Mouse (Mus musculus): ENCODE results near the gene Armh4. TPM values are rescaled to one million over a fixed set of nuclear protein-coding genes. Genes with fewer than 3 reads are reported as not detected.
"Not testable (repeated sequence)": the region's sequence is repeated elsewhere in the genome, so short reads cannot be mapped to it uniquely, and the experiment has no call there.

Gene Armh4
- polyA plus RNA-seq (2016; fragmentation: Nextera tagmentation; extraction: Ambion mirVana) = 19.8 and 20.1 TPM in 2 replicates

GRCm38 (mm10) chr14:49782715-49783531 lies at the start of gene Armh4:
Armh4 (minus strand) TSS chr14:49783383.
- Histone ChIP-seq H3K27ac (peak within 1 kb of the TSS; percentile 86), H3K4me1 (peaks cover 23% of the 10 kb centered on the region), H3K4me3 (peak within 1 kb of the TSS; percentile 68), H3K9me3 (no peaks in the 10 kb centered on the region), H3K36me3 (replicated peaks) (no peaks in the 10 kb centered on the region), H3K27me3 (ENCODE audit: poor library complexity, severe bottlenecking) (peaks cover 25% of the 10 kb centered on the region)
- DNase-seq (ENCODE audit: extremely low spot score, low spot score) = peak; percentile 83
- 1% methylated on average over 24 of the region's 24 CpGs for WGBS

DNA sequence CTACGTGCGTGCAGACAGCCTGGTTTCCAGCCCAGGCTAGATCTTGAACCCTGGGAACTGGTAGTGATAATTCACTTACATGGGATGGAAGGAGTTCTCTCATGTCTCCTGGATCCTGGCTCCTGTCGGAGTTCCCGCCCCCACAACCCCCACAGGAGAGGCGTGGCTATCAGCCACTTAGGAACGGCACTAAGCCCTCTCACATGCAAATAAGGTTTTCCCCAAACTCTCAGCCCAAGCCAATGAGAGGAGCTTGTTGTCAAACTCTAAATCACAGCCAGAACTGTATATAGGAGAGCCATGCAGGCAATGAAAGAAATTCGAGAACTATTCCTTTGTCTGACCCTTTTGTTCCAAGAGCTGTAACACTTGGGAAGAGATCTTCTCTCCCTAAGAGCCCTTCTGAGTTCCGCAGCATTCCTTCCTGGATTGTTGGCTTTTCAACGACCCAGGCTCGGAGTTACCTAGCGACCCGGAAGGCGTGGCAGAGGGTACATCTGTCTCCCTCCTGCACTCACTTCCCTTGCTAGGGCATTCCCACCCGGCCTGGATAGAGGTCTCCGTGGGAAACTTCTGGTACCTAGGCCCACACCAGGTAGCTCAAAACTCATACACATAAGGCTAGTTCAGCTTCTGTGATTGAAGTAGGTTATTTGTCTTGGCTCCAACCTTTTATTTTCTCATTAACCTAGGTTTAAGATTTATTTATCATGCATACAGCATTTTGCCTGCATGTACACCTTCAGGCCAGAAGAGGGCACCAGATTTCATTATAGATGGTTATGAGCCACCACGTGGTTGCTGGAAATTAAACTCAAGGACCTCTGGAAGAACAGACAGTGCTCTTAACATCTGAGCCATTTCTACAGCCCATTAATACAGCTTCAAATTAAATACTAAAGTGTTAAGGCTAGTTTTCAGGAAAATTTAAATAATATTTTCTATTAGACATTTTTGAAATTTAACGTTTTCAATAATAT lies 46.3 kb upstream of the Armh4 start:
- peaks cover 8% of the 10 kb centered on the region for H3K4me1 ChIP-seq
- DNase-seq (ENCODE audit: extremely low spot score, low spot score) = peak; percentile 50
- no peaks in the 10 kb centered on the region for H3K27me3 ChIP-seq (ENCODE audit: poor library complexity, severe bottlenecking)
- 9% methylated on average over 17 of the region's 17 CpGs for WGBS
- no peaks in the 10 kb centered on the region for H3K9me3 ChIP-seq
- H3K36me3 ChIP-seq (replicated peaks) = no peaks in the 10 kb centered on the region
- H3K4me3 ChIP-seq = peak overlapping the region; percentile 47
- H3K27ac ChIP-seq = peak overlapping the region; percentile 73

DNA sequence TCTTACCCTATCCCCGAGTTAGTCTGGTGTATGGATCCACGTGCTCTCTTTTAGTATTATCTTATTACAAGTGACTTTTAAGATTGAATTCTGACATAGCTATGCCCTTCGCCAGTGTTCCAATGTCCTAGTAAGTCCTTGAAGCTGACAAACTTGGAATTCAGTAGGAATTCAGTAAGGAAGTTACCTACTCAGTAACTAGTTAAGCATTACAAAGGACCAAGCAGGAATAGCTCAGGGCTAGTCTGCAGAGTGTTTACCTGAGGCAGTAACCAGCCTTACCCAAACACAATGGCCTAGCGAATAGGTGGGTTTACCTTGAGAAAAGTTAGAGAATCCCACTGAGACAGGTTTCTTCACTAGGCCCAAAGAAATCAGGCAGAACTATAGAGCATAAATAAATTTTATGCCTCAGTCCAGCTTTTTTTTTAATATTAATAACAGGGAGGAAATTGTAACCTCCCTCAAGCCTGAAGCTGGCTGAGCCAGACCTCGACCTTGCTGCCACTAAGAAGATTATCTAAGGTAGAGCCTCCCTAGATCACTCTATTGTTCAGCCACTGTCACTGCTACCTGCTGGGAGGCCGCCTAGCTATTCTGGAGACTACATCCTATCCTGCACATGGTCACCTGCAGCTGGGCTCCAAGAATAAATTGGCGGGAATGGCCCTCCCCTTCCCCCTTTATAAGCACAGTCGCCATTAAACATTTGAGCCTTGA lies 36.7 kb upstream of the Armh4 start:
- not testable (repeated sequence) for H3K9me3 ChIP-seq; H3K27me3 ChIP-seq (ENCODE audit: poor library complexity, severe bottlenecking); H3K27ac ChIP-seq; H3K36me3 ChIP-seq (replicated peaks); DNase-seq (ENCODE audit: extremely low spot score, low spot score); H3K4me1 ChIP-seq; H3K4me3 ChIP-seq
- 78% methylated on average over 8 of the region's 8 CpGs for WGBS

DNA sequence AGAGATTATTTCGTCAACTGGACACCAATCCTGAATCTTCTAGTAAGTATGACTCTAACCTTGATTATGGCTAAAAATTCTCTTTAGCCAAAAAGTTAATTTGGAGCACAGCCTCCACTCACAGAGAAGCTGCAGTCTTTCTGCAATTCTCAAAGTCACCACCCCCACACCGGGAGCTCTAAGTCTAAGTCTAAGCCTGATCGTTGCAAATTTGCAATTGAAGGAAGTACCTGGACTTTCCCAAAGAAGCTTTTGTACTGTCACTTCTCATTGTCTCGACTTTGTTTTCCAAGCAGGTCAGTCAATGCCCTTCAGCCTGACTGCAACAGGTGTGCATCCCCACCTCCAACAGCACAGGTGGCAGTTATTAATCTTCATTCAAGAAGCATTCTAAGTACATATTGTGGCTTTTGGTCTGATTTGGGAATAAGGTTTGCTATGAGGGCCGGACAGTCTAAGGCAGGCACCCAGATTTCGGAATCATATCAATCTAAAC lies 35.6 kb upstream of the Armh4 start:
- not testable (repeated sequence) for H3K4me1 ChIP-seq; H3K27me3 ChIP-seq (ENCODE audit: poor library complexity, severe bottlenecking); DNase-seq (ENCODE audit: extremely low spot score, low spot score); H3K9me3 ChIP-seq; H3K36me3 ChIP-seq (replicated peaks); H3K27ac ChIP-seq; H3K4me3 ChIP-seq
- 87% methylated on average over 6 of the region's 6 CpGs for WGBS

DNA sequence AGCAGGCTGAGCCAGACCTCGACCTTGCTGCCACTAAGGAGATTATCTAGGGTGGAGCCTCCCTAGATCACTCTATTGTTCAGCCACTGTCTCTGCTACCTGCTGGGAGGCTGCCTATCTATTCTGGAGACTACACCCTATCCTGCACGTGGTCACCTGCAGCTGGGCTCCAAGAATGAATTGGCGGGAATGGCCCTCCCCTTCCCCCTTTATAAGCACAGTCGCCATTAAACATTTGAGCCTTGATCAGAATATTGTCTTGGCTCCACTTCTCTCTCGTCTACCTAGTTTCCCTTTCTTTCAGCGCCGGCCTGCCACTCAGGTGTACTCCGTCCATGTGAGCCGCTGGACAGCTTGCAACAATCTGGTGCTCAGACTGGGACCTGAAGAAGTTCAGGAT lies 29.8 kb upstream of the Armh4 start:
- WGBS = 84% methylated on average over 9 of the region's 9 CpGs
- DNase-seq (ENCODE audit: extremely low spot score, low spot score); H3K27ac ChIP-seq; H3K36me3 ChIP-seq (replicated peaks); H3K4me1 ChIP-seq; H3K9me3 ChIP-seq; H3K4me3 ChIP-seq; H3K27me3 ChIP-seq (ENCODE audit: poor library complexity, severe bottlenecking): not testable (repeated sequence)

DNA sequence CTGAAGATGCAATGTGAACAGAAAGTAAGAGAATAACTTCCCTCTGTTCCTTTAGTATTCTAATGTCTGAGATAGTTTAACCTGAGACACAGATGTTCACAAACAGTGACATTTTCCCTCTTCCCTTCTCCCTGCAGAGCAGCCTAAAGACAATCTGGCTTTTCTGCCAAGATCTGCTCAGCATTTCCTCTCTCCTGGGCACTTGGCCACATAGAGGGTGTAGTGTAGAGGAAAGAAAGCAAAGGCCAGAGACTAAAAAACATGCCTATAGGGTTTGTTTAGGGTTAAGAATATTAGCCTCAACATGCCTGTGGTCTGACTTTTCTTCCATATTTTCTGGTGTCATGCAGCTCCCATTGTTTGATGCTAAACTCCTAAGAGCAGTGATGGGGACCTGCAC lies 21.9 kb upstream of the Armh4 start:
- H3K27me3 ChIP-seq (ENCODE audit: poor library complexity, severe bottlenecking); H3K4me1 ChIP-seq; DNase-seq (ENCODE audit: extremely low spot score, low spot score); H3K9me3 ChIP-seq; H3K36me3 ChIP-seq (replicated peaks); H3K27ac ChIP-seq; H3K4me3 ChIP-seq: not testable (repeated sequence)

- Histone ChIP-seq H3K27me3 (ENCODE audit: poor library complexity, severe bottlenecking) (no peaks in the 10 kb centered on the region), H3K4me3 (no peak overlapping the region), H3K27ac (no peak overlapping the region), H3K36me3 (replicated peaks) (no peaks in the 10 kb centered on the region), H3K9me3 (no peaks in the 10 kb centered on the region), H3K4me1 (no peaks in the 10 kb centered on the region)
- peak; percentile 20 for DNase-seq (ENCODE audit: extremely low spot score, low spot score)
- 12% methylated on average over 4 of the region's 4 CpGs for WGBS
Observed at GRCm38 (mm10) chr14:49801444-49801843, 18.3 kb upstream of the Armh4 start.

DNA sequence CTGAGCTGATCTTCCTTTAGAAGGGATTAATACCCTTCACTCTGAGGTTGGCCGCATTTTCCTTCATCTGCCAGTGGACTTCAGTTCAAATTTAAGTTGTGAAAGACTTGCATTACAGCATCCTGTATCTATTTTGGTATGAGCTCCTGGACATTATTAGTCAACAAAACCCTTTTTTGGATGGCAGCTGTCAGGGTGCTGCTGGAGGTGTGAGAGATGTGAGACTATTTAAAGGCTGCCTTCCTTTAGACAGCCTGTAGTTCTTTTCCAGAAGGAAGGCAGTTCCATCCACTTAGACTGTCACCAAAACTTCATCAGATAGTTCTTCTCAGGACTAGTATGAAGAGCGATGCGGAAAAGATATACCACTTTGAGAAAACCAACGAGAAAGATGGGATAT lies 10.8 kb upstream of the Armh4 start:
- WGBS = 86% methylated on average over 4 of the region's 4 CpGs
- Histone ChIP-seq H3K36me3 (replicated peaks) (no peaks in the 10 kb centered on the region), H3K27me3 (ENCODE audit: poor library complexity, severe bottlenecking) (no peaks in the 10 kb centered on the region), H3K4me3 (no peak overlapping the region), H3K27ac (no peak overlapping the region), H3K9me3 (no peaks in the 10 kb centered on the region), H3K4me1 (peaks cover 13% of the 10 kb centered on the region)
- DNase-seq (ENCODE audit: extremely low spot score, low spot score) = no peak

DNA sequence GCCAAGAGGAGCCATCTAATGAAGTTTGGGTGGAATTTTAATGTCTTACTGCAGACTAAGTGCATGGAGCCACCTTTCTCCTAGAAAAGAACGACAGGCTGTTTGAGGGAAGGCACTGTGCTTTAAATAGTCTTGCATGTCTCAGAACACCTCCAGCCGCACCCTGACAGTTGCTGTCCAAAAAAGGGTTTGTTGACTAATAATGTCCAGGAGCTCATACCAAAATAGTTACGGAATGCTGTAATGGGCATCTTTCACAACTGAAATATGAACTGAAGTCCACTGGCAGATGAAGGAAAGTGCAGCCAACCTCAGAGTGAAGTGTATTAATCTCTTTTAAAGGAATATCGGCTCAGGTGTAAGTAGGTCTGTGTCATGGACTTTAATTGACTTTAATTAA lies 7.4 kb upstream of the Armh4 start:
- H3K4me3 ChIP-seq = no peak overlapping the region
- no peak for DNase-seq (ENCODE audit: extremely low spot score, low spot score)
- H3K4me1 ChIP-seq = peaks cover 13% of the 10 kb centered on the region
- peaks cover 12% of the 10 kb centered on the region for H3K27me3 ChIP-seq (ENCODE audit: poor library complexity, severe bottlenecking)
- no peak overlapping the region for H3K27ac ChIP-seq
- no peaks in the 10 kb centered on the region for H3K9me3 ChIP-seq
- H3K36me3 ChIP-seq (replicated peaks) = no peaks in the 10 kb centered on the region
- WGBS = 82% methylated on average over 4 of the region's 4 CpGs

GRCm38 (mm10) chr14:49785793-49786192 lies 2.6 kb upstream of the Armh4 start:
- Histone ChIP-seq H3K4me3 (no peak overlapping the region), H3K27me3 (ENCODE audit: poor library complexity, severe bottlenecking) (peaks cover 26% of the 10 kb centered on the region), H3K4me1 (peaks cover 28% of the 10 kb centered on the region), H3K9me3 (no peaks in the 10 kb centered on the region), H3K36me3 (replicated peaks) (no peaks in the 10 kb centered on the region), H3K27ac (no peak overlapping the region)
- DNase-seq (ENCODE audit: extremely low spot score, low spot score) = peak; percentile 44
- WGBS = 63% methylated on average over 2 of the region's 2 CpGs

GRCm38 (mm10) chr14:49783866-49784265 lies 683 bp upstream of the Armh4 start:
- no peak for DNase-seq (ENCODE audit: extremely low spot score, low spot score)
- no peaks in the 10 kb centered on the region for H3K36me3 ChIP-seq (replicated peaks)
- peaks cover 23% of the 10 kb centered on the region for H3K4me1 ChIP-seq
- H3K4me3 ChIP-seq = peak overlapping the region; percentile 68
- WGBS = 86% methylated on average over 4 of the region's 4 CpGs
- no peaks in the 10 kb centered on the region for H3K9me3 ChIP-seq
- no peak overlapping the region for H3K27ac ChIP-seq
- H3K27me3 ChIP-seq (ENCODE audit: poor library complexity, severe bottlenecking) = peaks cover 26% of the 10 kb centered on the region

DNA sequence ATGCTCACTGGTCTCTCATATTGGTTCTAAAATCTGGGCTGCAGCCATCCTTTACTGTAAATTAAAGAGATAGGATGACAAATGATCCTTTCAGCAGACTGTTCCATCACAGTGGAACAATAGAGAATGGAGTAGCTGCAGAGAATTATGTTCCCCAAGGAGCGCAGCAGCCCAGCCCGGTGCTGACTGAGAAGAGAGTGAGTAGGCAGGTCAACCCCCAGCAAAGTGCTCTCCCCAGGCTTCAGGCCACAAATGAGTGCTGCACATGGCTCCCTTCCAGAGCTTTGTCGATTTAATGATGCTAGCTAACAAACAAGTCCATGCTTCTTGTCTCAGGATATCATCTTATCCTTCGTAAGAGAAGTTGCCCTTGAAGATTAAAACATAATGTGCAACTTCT lies 2.8 kb downstream of the Armh4 start:
- Histone ChIP-seq H3K9me3 (no peaks in the 10 kb centered on the region), H3K36me3 (replicated peaks) (no peaks in the 10 kb centered on the region), H3K4me1 (peaks cover 23% of the 10 kb centered on the region), H3K27me3 (ENCODE audit: poor library complexity, severe bottlenecking) (peaks cover 14% of the 10 kb centered on the region), H3K27ac (no peak overlapping the region), H3K4me3 (no peak overlapping the region)
- no peak for DNase-seq (ENCODE audit: extremely low spot score, low spot score)
- WGBS = 76% methylated on average over 4 of the region's 4 CpGs
